Mouse (Mus musculus): ENCODE measurements around the gene Hyal2. TPM values are rescaled to one million over a fixed set of nuclear protein-coding genes. Genes with fewer than 3 reads are reported as not detected.

Hyal2 gene
- total and polyA plus RNA-seq, 2 experiments from 2014 or later = 42.7 to 65.3 TPM

DNA sequence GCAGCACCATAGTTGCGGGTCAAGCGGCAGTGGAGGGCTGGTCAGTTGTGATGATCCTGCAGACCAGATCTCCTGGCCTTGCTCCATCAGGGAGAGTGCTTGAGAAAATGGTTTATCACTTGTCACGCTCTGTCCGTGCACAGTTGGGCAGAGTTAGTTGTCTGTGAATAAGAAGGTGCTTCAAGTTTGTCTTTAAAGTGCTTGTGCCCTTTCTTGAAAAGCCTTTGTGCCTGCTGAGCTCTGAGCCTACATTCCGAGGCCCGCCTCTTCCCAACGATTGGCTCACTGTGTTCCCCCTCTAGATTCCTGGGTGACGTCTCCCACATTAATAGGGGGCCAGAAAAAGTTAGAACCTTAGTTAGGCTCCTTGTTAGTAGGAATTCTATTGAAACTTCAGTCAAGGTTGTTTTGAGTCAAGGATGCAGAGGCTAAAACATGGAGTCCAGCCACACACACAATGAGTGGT, 15.8 kb upstream of the Hyal2 start:
- no peaks in the 10 kb centered on the region for H3K9me3 ChIP-seq (ENCODE audit: low read length)
- H3K9ac ChIP-seq (replicated peaks; ENCODE audit: low read length, poor library complexity, severe bottlenecking) = no peak overlapping the region
- no peak overlapping the region for H3K27ac ChIP-seq (ENCODE audit: low read depth, low read length)
- H3K4me2 ChIP-seq (ENCODE audit: low read depth, low read length, poor library complexity, severe bottlenecking) = peak overlapping the region; percentile 56; the same call in 1 of the 2 replicates
- ATAC-seq (ENCODE audit: low FRiP score) (no peak), DNase-seq (ENCODE audit: low spot score) (no peak)
- H3K4me1 ChIP-seq (ENCODE audit: insufficient read depth, low read length) = peaks cover 7% of the 10 kb centered on the region; the same call in 1 of the 2 replicates
- peaks cover 28% of the 10 kb centered on the region for H3K27me3 ChIP-seq (ENCODE audit: insufficient read depth, low read length)
- H3K36me3 ChIP-seq (ENCODE audit: insufficient read depth, low read length) = no peaks in the 10 kb centered on the region
- no peak for TF ChIP-seq CTCF (IDR thresholded peaks at IDR 0.05)
- peak overlapping the region; percentile 30 for H3K4me3 ChIP-seq (ENCODE audit: low read depth, low read length)
- 16% methylated on average over 8 of the region's 8 CpGs for WGBS

DNA sequence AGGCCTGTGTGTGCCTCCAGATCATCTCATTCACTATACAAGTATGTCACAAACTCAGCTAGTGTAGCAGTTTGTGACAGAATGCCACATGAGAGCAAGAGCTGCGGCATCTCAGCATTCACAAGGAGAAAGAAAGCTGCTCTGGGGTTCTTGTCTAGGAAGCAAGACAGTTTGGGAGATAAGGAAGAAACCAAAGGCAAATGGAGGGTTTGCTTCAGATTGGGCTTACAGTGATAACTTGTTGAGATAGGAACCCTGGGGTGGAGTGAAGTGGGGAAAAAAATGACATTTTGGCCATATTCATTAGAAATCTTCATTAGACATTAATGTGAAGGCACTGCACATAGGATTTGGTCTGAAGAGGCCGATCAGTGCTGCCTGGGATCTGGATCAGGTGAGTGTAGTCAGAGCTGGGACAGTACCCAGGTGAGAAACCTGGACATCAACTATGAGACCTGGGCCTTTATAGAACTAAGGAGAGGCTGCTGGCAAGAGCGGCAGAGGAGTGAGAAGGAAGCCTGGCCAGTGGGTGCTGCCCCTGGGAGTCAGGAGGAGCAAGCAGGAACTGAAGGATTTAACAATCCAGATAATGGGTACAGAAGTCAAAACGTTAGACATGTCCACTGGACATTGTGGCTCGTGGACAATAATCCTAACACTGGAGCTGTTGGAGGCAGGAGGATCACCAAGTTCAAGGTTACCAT, 14.9 kb upstream of the Hyal2 start:
- Histone ChIP-seq H3K4me3 (ENCODE audit: low read depth, low read length) (no peak overlapping the region), H3K36me3 (ENCODE audit: insufficient read depth, low read length) (peaks cover 6% of the 10 kb centered on the region), H3K27me3 (ENCODE audit: insufficient read depth, low read length) (peaks cover 28% of the 10 kb centered on the region), H3K9me3 (ENCODE audit: low read length) (no peaks in the 10 kb centered on the region), H3K4me1 (ENCODE audit: insufficient read depth, low read length) (no peaks in the 10 kb centered on the region; the same call in 1 of the 2 replicates), H3K9ac (replicated peaks; ENCODE audit: low read length, poor library complexity, severe bottlenecking) (no peak overlapping the region), H3K4me2 (ENCODE audit: low read depth, low read length, poor library complexity, severe bottlenecking) (no peak overlapping the region), H3K27ac (ENCODE audit: low read depth, low read length) (no peak overlapping the region)
- no peak for TF ChIP-seq CTCF (IDR thresholded peaks at IDR 0.05)
- no peak for ATAC-seq (ENCODE audit: low FRiP score)
- DNase-seq (ENCODE audit: low spot score) = no peak
- WGBS = 80% methylated on average over 5 of the region's 5 CpGs

GRCm38 (mm10) chr9:107553541-107554318, 14.0 kb upstream of the Hyal2 start:
- peak overlapping the region; percentile 74 for H3K4me3 ChIP-seq (ENCODE audit: low read depth, low read length)
- no peak for TF ChIP-seq CTCF (IDR thresholded peaks at IDR 0.05)
- peak; percentile 70 for ATAC-seq (ENCODE audit: low FRiP score)
- peaks cover 28% of the 10 kb centered on the region for H3K27me3 ChIP-seq (ENCODE audit: insufficient read depth, low read length)
- H3K4me1 ChIP-seq (ENCODE audit: insufficient read depth, low read length) = no peaks in the 10 kb centered on the region; the same call in 1 of the 2 replicates
- H3K9ac ChIP-seq (replicated peaks; ENCODE audit: low read length, poor library complexity, severe bottlenecking) = peak overlapping the region; percentile 74
- no peaks in the 10 kb centered on the region for H3K9me3 ChIP-seq (ENCODE audit: low read length)
- peaks cover 15% of the 10 kb centered on the region for H3K36me3 ChIP-seq (ENCODE audit: insufficient read depth, low read length)
- H3K27ac ChIP-seq (ENCODE audit: low read depth, low read length) = peak overlapping the region; percentile 78
- peak overlapping the region; percentile 81 for H3K4me2 ChIP-seq (ENCODE audit: low read depth, low read length, poor library complexity, severe bottlenecking)
- no peak for DNase-seq (ENCODE audit: low spot score)
- 8% methylated on average over 36 of the region's 37 CpGs for whole genome bisulfite sequencing

DNA sequence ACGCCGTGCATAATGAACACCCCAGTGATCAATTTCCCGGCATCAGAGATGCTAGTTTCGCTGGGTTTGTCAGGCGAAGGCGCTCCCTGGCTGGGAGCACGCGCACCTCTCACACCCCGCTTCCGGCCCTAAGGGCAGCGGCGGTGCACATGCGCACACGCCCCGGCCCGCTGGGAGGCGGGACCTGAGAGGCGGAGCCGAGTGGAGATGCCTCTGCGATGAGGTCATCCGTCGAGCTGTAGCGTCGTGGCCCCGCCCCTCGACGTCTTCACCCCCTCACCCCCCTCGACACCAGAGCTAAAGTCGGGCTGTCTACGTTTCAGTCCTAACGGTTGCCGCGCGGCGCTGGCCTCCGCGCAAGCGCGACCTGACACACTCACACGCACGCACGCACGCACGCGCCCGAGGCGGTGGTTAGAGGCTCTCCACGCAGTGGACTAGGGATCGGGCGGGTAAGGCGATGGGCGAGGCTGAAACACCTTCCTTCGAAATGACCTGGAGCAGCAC, 13.4 kb upstream of the Hyal2 start:
- no peaks in the 10 kb centered on the region; the same call in 1 of the 2 replicates for H3K4me1 ChIP-seq (ENCODE audit: insufficient read depth, low read length)
- H3K9ac ChIP-seq (replicated peaks; ENCODE audit: low read length, poor library complexity, severe bottlenecking) = peak overlapping the region; percentile 74
- DNase-seq (ENCODE audit: low spot score) (peak; percentile 99), ATAC-seq (ENCODE audit: low FRiP score) (peak; percentile 93)
- peaks cover 28% of the 10 kb centered on the region for H3K27me3 ChIP-seq (ENCODE audit: insufficient read depth, low read length)
- peak; percentile 45 for TF ChIP-seq CTCF (IDR thresholded peaks at IDR 0.05)
- peak overlapping the region; percentile 81 for H3K4me2 ChIP-seq (ENCODE audit: low read depth, low read length, poor library complexity, severe bottlenecking)
- peaks cover 19% of the 10 kb centered on the region for H3K36me3 ChIP-seq (ENCODE audit: insufficient read depth, low read length)
- WGBS = under 1% methylated on average over 49 of the region's 53 CpGs
- peak overlapping the region; percentile 74 for H3K4me3 ChIP-seq (ENCODE audit: low read depth, low read length)
- no peaks in the 10 kb centered on the region for H3K9me3 ChIP-seq (ENCODE audit: low read length)
- peak overlapping the region; percentile 79 for H3K27ac ChIP-seq (ENCODE audit: low read depth, low read length)

GRCm38 (mm10) chr9:107555031-107555457, 12.7 kb upstream of the Hyal2 start:
- 0% methylated on average over 23 of the region's 23 CpGs for WGBS
- Histone ChIP-seq H3K27me3 (ENCODE audit: insufficient read depth, low read length) (peaks cover 26% of the 10 kb centered on the region), H3K4me1 (ENCODE audit: insufficient read depth, low read length) (no peaks in the 10 kb centered on the region; the same call in 1 of the 2 replicates), H3K9ac (replicated peaks; ENCODE audit: low read length, poor library complexity, severe bottlenecking) (peak overlapping the region; percentile 74), H3K9me3 (ENCODE audit: low read length) (no peaks in the 10 kb centered on the region), H3K4me2 (ENCODE audit: low read depth, low read length, poor library complexity, severe bottlenecking) (peak overlapping the region; percentile 81), H3K36me3 (ENCODE audit: insufficient read depth, low read length) (peaks cover 25% of the 10 kb centered on the region), H3K27ac (ENCODE audit: low read depth, low read length) (peak overlapping the region; percentile 79), H3K4me3 (ENCODE audit: low read depth, low read length) (peak overlapping the region; percentile 74)
- DNase-seq (ENCODE audit: low spot score) (no peak), ATAC-seq (ENCODE audit: low FRiP score) (no peak)
- no peak for TF ChIP-seq CTCF (IDR thresholded peaks at IDR 0.05)

All from midbrain, postnatal 0 days (tissue).